8 mouse cellular contexts compared by ENCODE assay signal in genomic region chr8:84873016-84873415, GRCm38 (mm10). TPM values are rescaled to one million over a fixed set of nuclear protein-coding genes. Genes with fewer than 3 reads are reported as not detected.
DNase-seq lines count a peak whose midpoint lies in the region; ATAC-seq lines count a peak whose summit lies in the region.

No protein-coding gene starts in this region.

- H3K4me1 ChIP-seq in kidney, embryonic 15.5 days, result peaks cover 17% of the 10 kb centered on the region
- peaks cover 16% of the 10 kb centered on the region for H3K4me1 ChIP-seq in embryonic facial prominence, embryonic 10.5 days
- H3K4me1 ChIP-seq in intestine, embryonic 14.5 days (replicated peaks; ENCODE audit: control insufficient read depth, insufficient read depth, low read length), result peaks cover 13% of the 10 kb centered on the region

- whole genome bisulfite sequencing in kidney, embryonic 15.5 days, result 65% methylated on average over 4 of the region's 4 CpGs
- 69% methylated on average over 4 of the region's 4 CpGs for WGBS in embryonic facial prominence, embryonic 10.5 days
- 55% methylated on average over 4 of the region's 4 CpGs for WGBS in intestine, embryonic 14.5 days

- peak overlapping the region; percentile 99 for H3K4me2 ChIP-seq in kidney, embryonic 15.5 days
- H3K4me2 ChIP-seq in intestine, embryonic 14.5 days (ENCODE audit: low read length), result peak overlapping the region; percentile 84

- no peaks in the 10 kb centered on the region for H3K9me3 ChIP-seq in kidney, embryonic 15.5 days (replicated peaks)
- H3K9me3 ChIP-seq in embryonic facial prominence, embryonic 10.5 days, result no peaks in the 10 kb centered on the region
- H3K9me3 ChIP-seq in intestine, embryonic 14.5 days (ENCODE audit: control insufficient read depth, low read length), result no peaks in the 10 kb centered on the region

- 0 out of 2 replicates have a peak, but pooled peaks cover 3% of the 10 kb centered on the region for H3K27me3 ChIP-seq in kidney, embryonic 15.5 days
- peaks cover 14% of the 10 kb centered on the region for H3K27me3 ChIP-seq in embryonic facial prominence, embryonic 10.5 days (replicated peaks; ENCODE audit: low read depth, poor library complexity, severe bottlenecking)
- no peaks in the 10 kb centered on the region for H3K27me3 ChIP-seq in intestine, embryonic 14.5 days (replicated peaks; ENCODE audit: control insufficient read depth, insufficient read depth, low read length)

- ATAC-seq in kidney, embryonic 15.5 days (replicated peaks; ENCODE audit: low FRiP score), result no peak
- ATAC-seq in intestine, embryonic 14.5 days (replicated peaks; ENCODE audit: low FRiP score, low TSS enrichment, low read depth), result no peak
- no peak for ATAC-seq in inflammation-experienced regulatory T-cells, adult 6 months

- H3K36me3 ChIP-seq in kidney, embryonic 15.5 days, result peaks cover 15% of the 10 kb centered on the region
- peaks cover 31% of the 10 kb centered on the region for H3K36me3 ChIP-seq in embryonic facial prominence, embryonic 10.5 days (replicated peaks)
- H3K36me3 ChIP-seq in intestine, embryonic 14.5 days (ENCODE audit: control insufficient read depth, insufficient read depth, low read length), result peaks cover 12% of the 10 kb centered on the region

- DNase-seq in kidney, adult 9 months, result no peak
- DNase-seq in embryonic facial prominence, embryonic 10.5 days (ENCODE audit: low spot score), result no peak
- no peak for DNase-seq in intestine, embryonic 14.5 days (ENCODE audit: low spot score)
- peak; percentile 36 for DNase-seq in naive thymus-derived CD4-positive, alpha-beta T cell, adult 2 months (ENCODE audit: low read depth)
- DNase-seq in spleen, postnatal 36 days (ENCODE audit: low spot score in 2 of 2), result no peak
- DNase-seq in layer of hippocampus, postnatal 10 days (ENCODE audit: low spot score in 2 of 2), result no peak

- no peak overlapping the region for H3K27ac ChIP-seq in kidney, embryonic 15.5 days
- H3K27ac ChIP-seq in embryonic facial prominence, embryonic 10.5 days (replicated peaks), result no peak overlapping the region
- no peak overlapping the region for H3K27ac ChIP-seq in intestine, embryonic 14.5 days (ENCODE audit: low read depth)

- no peak overlapping the region for H3K9ac ChIP-seq in kidney, embryonic 15.5 days
- no peak overlapping the region for H3K9ac ChIP-seq in intestine, embryonic 14.5 days (ENCODE audit: low read length)

- peak overlapping the region; percentile 59 for H3K4me3 ChIP-seq in kidney, embryonic 15.5 days (replicated peaks)
- H3K4me3 ChIP-seq in embryonic facial prominence, embryonic 10.5 days, result peak overlapping the region; percentile 57
- H3K4me3 ChIP-seq in intestine, embryonic 14.5 days (ENCODE audit: low read depth, low read length), result peak overlapping the region; percentile 43

RNA-seq across cellular contexts. Expression of gene Syce2, which starts 1.1 kb away (rescaled TPM):
- polyA plus RNA-seq in kidney, embryonic 15.5 days (2015; fragmentation: Nextera tagmentation; extraction: Ambion mirVana), result 66.5 and 70.3 TPM in 2 replicates
- 77.8 and 83.7 TPM in 2 replicates for polyA plus RNA-seq in embryonic facial prominence, embryonic 10.5 days (2016; fragmentation: Nextera tagmentation; extraction: Ambion mirVana)
- 67.9 and 68.9 TPM in 2 replicates for polyA plus RNA-seq in intestine, embryonic 14.5 days (2014; fragmentation: Nextera tagmentation; extraction: Ambion mirVana)
- 10 to 100 TPM in 1 of 3 experiments, 1 to 10 TPM in 2; 4.3 to 19.0 (median 6.8) TPM for polyA plus RNA-seq in inflammation-experienced regulatory T-cells, adult 6 months (2017; shearing (Covaris generic))
- 10 to 100 TPM; 33.5 to 39.1 TPM for total RNA-seq in layer of hippocampus, postnatal 10 days (2021)

RNA-seq across cellular contexts. Expression of gene Farsa, which starts 16.2 kb away (rescaled TPM):
- 102 and 103 TPM in 2 replicates for polyA plus RNA-seq in kidney, embryonic 15.5 days (2015; fragmentation: Nextera tagmentation; extraction: Ambion mirVana)
- 133 and 138 TPM in 2 replicates for polyA plus RNA-seq in embryonic facial prominence, embryonic 10.5 days (2016; fragmentation: Nextera tagmentation; extraction: Ambion mirVana)
- 89.0 TPM in 2 replicates for polyA plus RNA-seq in intestine, embryonic 14.5 days (2014; fragmentation: Nextera tagmentation; extraction: Ambion mirVana)
- polyA plus RNA-seq in inflammation-experienced regulatory T-cells, adult 6 months (2017; shearing (Covaris generic)), result 10 to 100 TPM; 48.1 to 76.0 (median 58.3) TPM
- 10 to 100 TPM; 63.2 to 65.0 TPM for total RNA-seq in layer of hippocampus, postnatal 10 days (2021)

RNA-seq across cellular contexts. Expression of gene Gcdh, which starts 20.7 kb away (rescaled TPM):
- polyA plus RNA-seq in kidney, embryonic 15.5 days (2015; fragmentation: Nextera tagmentation; extraction: Ambion mirVana), result 49.8 and 51.2 TPM in 2 replicates
- polyA plus RNA-seq in embryonic facial prominence, embryonic 10.5 days (2016; fragmentation: Nextera tagmentation; extraction: Ambion mirVana), result 49.6 and 51.8 TPM in 2 replicates
- polyA plus RNA-seq in intestine, embryonic 14.5 days (2014; fragmentation: Nextera tagmentation; extraction: Ambion mirVana), result 35.7 and 37.8 TPM in 2 replicates
- 10 to 100 TPM; 14.5 to 19.9 (median 19.2) TPM for polyA plus RNA-seq in inflammation-experienced regulatory T-cells, adult 6 months (2017; shearing (Covaris generic))
- 10 to 100 TPM; 31.5 to 33.0 TPM for total RNA-seq in layer of hippocampus, postnatal 10 days (2021)

RNA-seq across cellular contexts. Expression of gene Calr, which starts 26.3 kb away (rescaled TPM):
- polyA plus RNA-seq in kidney, embryonic 15.5 days (2015; fragmentation: Nextera tagmentation; extraction: Ambion mirVana), result 1,039 and 1,041 TPM in 2 replicates
- 758 and 801 TPM in 2 replicates for polyA plus RNA-seq in embryonic facial prominence, embryonic 10.5 days (2016; fragmentation: Nextera tagmentation; extraction: Ambion mirVana)
- 721 and 823 TPM in 2 replicates for polyA plus RNA-seq in intestine, embryonic 14.5 days (2014; fragmentation: Nextera tagmentation; extraction: Ambion mirVana)
- 100 to 1,000 TPM; 278 to 341 (median 290) TPM for polyA plus RNA-seq in inflammation-experienced regulatory T-cells, adult 6 months (2017; shearing (Covaris generic))
- total RNA-seq in layer of hippocampus, postnatal 10 days (2021), result 100 to 1,000 TPM; 444 to 464 TPM

RNA-seq across cellular contexts. Expression of gene Klf1, which starts 28.7 kb away (rescaled TPM):
- 3.4 and 7.2 TPM in 2 replicates for polyA plus RNA-seq in kidney, embryonic 15.5 days (2015; fragmentation: Nextera tagmentation; extraction: Ambion mirVana)
- 14.5 and 15.6 TPM in 2 replicates for polyA plus RNA-seq in embryonic facial prominence, embryonic 10.5 days (2016; fragmentation: Nextera tagmentation; extraction: Ambion mirVana)
- polyA plus RNA-seq in intestine, embryonic 14.5 days (2014; fragmentation: Nextera tagmentation; extraction: Ambion mirVana), result 0.77 and 1.8 TPM in 2 replicates
- not detected for polyA plus RNA-seq in inflammation-experienced regulatory T-cells, adult 6 months (2017; shearing (Covaris generic))
- total RNA-seq in layer of hippocampus, postnatal 10 days (2021), result not detected
